Mouse (Mus musculus) myocyte (in vitro differentiated cells): ENCODE measurements around the gene Scfd2.

Source experiments
- MAX ChIP-seq: IDR thresholded peaks from one replicate; pipeline ENCODE4 v1.6.1; 2011; ENCODE audit warnings: low read depth, mild to moderate bottlenecking, control low read depth
- MYOG ChIP-seq, 3 experiments: IDR thresholded peaks; one replicate each; pipeline ENCODE4 v1.6.1; 2011; ENCODE audit warnings: control low read depth in 2 of 3, low read depth in 2 of 3, mild to moderate bottlenecking in 2 of 3; ENCODE audit not compliant: insufficient read length in 2 of 3, control insufficient read depth in 1 of 3, insufficient read depth in 1 of 3
- POLR2A ChIP-seq: IDR thresholded peaks from one replicate; pipeline ENCODE4 v1.6.1; 2011; ENCODE audit warnings: low read depth, mild to moderate bottlenecking, control low read depth, moderate library complexity; ENCODE audit not compliant: insufficient read length
- TCF12 ChIP-seq: IDR thresholded peaks from one replicate; pipeline ENCODE4 v1.6.1; 2011; ENCODE audit warnings: mild to moderate bottlenecking, control low read depth; ENCODE audit not compliant: poor library complexity, insufficient read depth, severe bottlenecking

GRCm38 (mm10) chr5:74305533-74306189, 225.9 kb downstream of the Scfd2 start:
- TF ChIP-seq TCF12 (no peak), MAX (no peak), MYOG (IDR thresholded peaks at IDR 0.05; ENCODE audit: control insufficient read depth in 1 of 3, insufficient read depth in 1 of 3, insufficient read length in 2 of 3, low read depth in 2 of 3) (no peak), POLR2A (no peak)
